Mouse (Mus musculus) kidney, postnatal 0 days (tissue): Measurements from ENCODE around the gene Zbtb20. TPM values are rescaled to one million over a fixed set of nuclear protein-coding genes. Genes with fewer than 3 reads are reported as not detected.

Source experiments
- ATAC-seq: fragments of 200-750 bp; cut with Nextera tagmentation; replicated peaks from 2 replicates; pipeline ENCODE4 v1.8.0; 2017; ENCODE audit warnings: low read depth, moderate number of reproducible peaks, moderate TSS enrichment, moderate library complexity; ENCODE audit not compliant: low FRiP score
- DNase-seq: peaks from one replicate; pipeline ENCODE4 v3.0.0-alpha.2; 2016; ENCODE audit warnings: low spot score
- H3K27ac ChIP-seq: fragments of 300-500 bp; sonication (generic); 2 replicates; pipeline ENCODE4 v1.5.1; 2014; ENCODE audit warnings: mild to moderate bottlenecking
- H3K27me3 ChIP-seq: fragments of 300-500 bp; sonication (generic); 2 replicates; pipeline ENCODE4 v1.6.1; 2014; ENCODE audit warnings: low read length, mixed read lengths; ENCODE audit not compliant: insufficient read depth
- H3K36me3 ChIP-seq: fragments of 300-500 bp; sonication (generic); 2 replicates; pipeline ENCODE4 v1.6.1; 2014; ENCODE audit warnings: low read length, mixed read lengths; ENCODE audit not compliant: insufficient read depth
- H3K4me1 ChIP-seq: fragments of 300-500 bp; sonication (generic); replicated peaks from 2 replicates; pipeline ENCODE4 v1.6.1; 2014; ENCODE audit warnings: antibody characterized with exemption, low read length, mixed read lengths; ENCODE audit not compliant: insufficient read depth
- H3K4me2 ChIP-seq: fragments of 300-500 bp; sonication (generic); 2 replicates; pipeline ENCODE4 v1.6.1; 2014; ENCODE audit warnings: mild to moderate bottlenecking, low read length, moderate library complexity, mixed read lengths
- H3K4me3 ChIP-seq: fragments of 300-500 bp; sonication (generic); replicated peaks from 2 replicates; pipeline ENCODE4 v1.5.1; 2014; ENCODE audit warnings: low read depth, low read length
- H3K9ac ChIP-seq: fragments of 300-500 bp; sonication (generic); 2 replicates; pipeline ENCODE4 v1.6.1; 2014; ENCODE audit warnings: low read depth, low read length
- H3K9me3 ChIP-seq: fragments of 300-500 bp; sonication (generic); replicated peaks from 2 replicates; pipeline ENCODE4 v1.6.1; 2016; ENCODE audit warnings: low read length, inconsistent platforms, mixed read lengths
- CTCF ChIP-seq: IDR thresholded peaks from 2 replicates; pipeline ENCODE4 v1.5.1; 2016; ENCODE audit warnings: antibody characterized with exemption, low read depth, mild to moderate bottlenecking, moderate library complexity
- WGBS: fragments of 180-500 bp; shearing (Covaris S2); extraction: QIAGEN DNeasy Blood & Tissue Kit; methylation state at CpG from one replicate; pipeline ENCODE4 v1.1.7; 2014; 5-methylcytosine and 5-hydroxymethylcytosine counted together
- polyA plus RNA-seq: library from polyadenylated mRNA; unstranded; fragments of >200 nt; fragmentation: Nextera tagmentation; extraction: Ambion mirVana; gene quantifications from 2 replicates; pipeline ENCODE4 v1.2.1, GENCODE M21; 2015

Zbtb20 gene
- polyA plus RNA-seq, 1 experiment from 2014 or later, result 36.8 TPM

GRCm38 (mm10) chr16:43506771-43507405 is 631.2 kb downstream of the Zbtb20 start:
- H3K4me1 ChIP-seq, result peaks cover 5% of the 10 kb centered on the region; the same call in 1 of the 2 replicates
- H3K27ac ChIP-seq, result peak overlapping the region; percentile 61; the same call in 1 of the 2 replicates
- no peaks in the 10 kb centered on the region for H3K27me3 ChIP-seq
- WGBS, result 26% methylated on average over 10 of the region's 10 CpGs
- H3K9me3 ChIP-seq, result no peaks in the 10 kb centered on the region
- peak; percentile 33 for DNase-seq
- TF ChIP-seq CTCF, result no peak
- peak; percentile 78 for ATAC-seq
- H3K9ac ChIP-seq, result peak overlapping the region; percentile 37; the same call in 1 of the 2 replicates
- peak overlapping the region; percentile 55 for H3K4me2 ChIP-seq
- no peaks in the 10 kb centered on the region for H3K36me3 ChIP-seq
- H3K4me3 ChIP-seq, result peak overlapping the region; percentile 21

GRCm38 (mm10) chr16:43508166-43508998 is 632.7 kb downstream of the Zbtb20 start:
- H3K4me1 ChIP-seq, result peaks cover 5% of the 10 kb centered on the region; the same call in 1 of the 2 replicates
- no peak overlapping the region for H3K4me2 ChIP-seq
- ATAC-seq (no peak), DNase-seq (no peak)
- H3K9me3 ChIP-seq, result no peaks in the 10 kb centered on the region
- no peaks in the 10 kb centered on the region for H3K36me3 ChIP-seq
- 82% methylated on average over 9 of the region's 9 CpGs for WGBS
- H3K27me3 ChIP-seq, result no peaks in the 10 kb centered on the region
- H3K4me3 ChIP-seq, result no peak overlapping the region
- H3K9ac ChIP-seq, result no peak overlapping the region
- H3K27ac ChIP-seq, result no peak overlapping the region
- no peak for TF ChIP-seq CTCF

- peaks cover 5% of the 10 kb centered on the region; the same call in 1 of the 2 replicates for H3K4me1 ChIP-seq
- H3K9me3 ChIP-seq, result no peaks in the 10 kb centered on the region
- WGBS, result 73% methylated on average over 5 of the region's 5 CpGs
- no peaks in the 10 kb centered on the region for H3K36me3 ChIP-seq
- peak; percentile 50 for DNase-seq
- peak; percentile 33; the same call in 1 of the 2 replicates for TF ChIP-seq CTCF
- H3K4me3 ChIP-seq, result no peak overlapping the region
- H3K27ac ChIP-seq, result no peak overlapping the region
- H3K4me2 ChIP-seq, result no peak overlapping the region
- no peak for ATAC-seq
- no peaks in the 10 kb centered on the region for H3K27me3 ChIP-seq
- H3K9ac ChIP-seq, result no peak overlapping the region
Measured at GRCm38 (mm10) chr16:43510516-43510915, 634.8 kb downstream of the Zbtb20 start.

GRCm38 (mm10) chr16:43511531-43511930 is 635.9 kb downstream of the Zbtb20 start:
- ATAC-seq, result no peak
- Histone ChIP-seq H3K4me2 (no peak overlapping the region), H3K9me3 (no peaks in the 10 kb centered on the region), H3K27me3 (no peaks in the 10 kb centered on the region), H3K36me3 (no peaks in the 10 kb centered on the region), H3K27ac (no peak overlapping the region), H3K4me1 (peaks cover 3% of the 10 kb centered on the region; the same call in 1 of the 2 replicates), H3K9ac (no peak overlapping the region), H3K4me3 (no peak overlapping the region)
- WGBS, result 87% methylated on average over 4 of the region's 4 CpGs
- TF ChIP-seq CTCF, result no peak
- no peak for DNase-seq

GRCm38 (mm10) chr16:43513933-43514332 is 638.3 kb downstream of the Zbtb20 start:
- no peak for ATAC-seq
- no peaks in the 10 kb centered on the region for H3K27me3 ChIP-seq
- TF ChIP-seq CTCF, result no peak
- no peak for DNase-seq
- H3K27ac ChIP-seq, result no peak overlapping the region
- no peaks in the 10 kb centered on the region for H3K4me1 ChIP-seq
- H3K4me2 ChIP-seq, result no peak overlapping the region
- H3K4me3 ChIP-seq, result no peak overlapping the region
- no peaks in the 10 kb centered on the region for H3K36me3 ChIP-seq
- H3K9ac ChIP-seq, result no peak overlapping the region
- H3K9me3 ChIP-seq, result no peaks in the 10 kb centered on the region
- WGBS, result 84% methylated on average over 5 of the region's 5 CpGs

GRCm38 (mm10) chr16:43515538-43515937 is 639.9 kb downstream of the Zbtb20 start:
- no peaks in the 10 kb centered on the region for H3K9me3 ChIP-seq
- no peak overlapping the region for H3K4me3 ChIP-seq
- WGBS, result 85% methylated on average over 4 of the region's 4 CpGs
- no peaks in the 10 kb centered on the region for H3K27me3 ChIP-seq
- no peak overlapping the region for H3K4me2 ChIP-seq
- no peak for TF ChIP-seq CTCF
- no peak for ATAC-seq
- H3K27ac ChIP-seq, result no peak overlapping the region
- no peaks in the 10 kb centered on the region for H3K36me3 ChIP-seq
- H3K9ac ChIP-seq, result no peak overlapping the region
- DNase-seq, result no peak
- no peaks in the 10 kb centered on the region for H3K4me1 ChIP-seq
